Mouse (Mus musculus) spleen, adult 2 months (tissue): Measurements from ENCODE around the gene Vdac1. TPM values are rescaled to one million over a fixed set of nuclear protein-coding genes. Genes with fewer than 3 reads are reported as not detected.
"Not testable (repeated sequence)": the region's sequence is repeated elsewhere in the genome, so short reads cannot be mapped to it uniquely, and the experiment has no call there.

Experiments used
- DNase-seq, 2 experiments: peaks; one replicate each; pipeline versions ENCODE4 v3.0.0 to v3.0.0-alpha.2; 2012 to 2021; ENCODE audit warnings: low spot score in 2 of 2, low read depth in 1 of 2
- H3K27ac ChIP-seq: fragments of 200-500 bp; 2 replicates; pipeline ENCODE4 v1.5.1; 2012; ENCODE audit warnings: low read length, inconsistent platforms; ENCODE audit not compliant: insufficient read depth
- H3K27me3 ChIP-seq: fragments of 200-500 bp; 2 replicates; pipeline ENCODE4 v1.6.1; 2012; ENCODE audit warnings: mild to moderate bottlenecking, moderate library complexity, low read length, inconsistent platforms; ENCODE audit not compliant: control insufficient read depth, insufficient read depth
- H3K36me3 ChIP-seq: fragments of 200-500 bp; 2 replicates; pipeline ENCODE4 v1.6.1; 2012; ENCODE audit warnings: mild to moderate bottlenecking, low read length, inconsistent platforms; ENCODE audit not compliant: control insufficient read depth, insufficient read depth
- H3K4me1 ChIP-seq: fragments of 200-500 bp; 2 replicates; pipeline ENCODE4 v1.6.1; 2011; ENCODE audit warnings: inconsistent platforms; ENCODE audit not compliant: control insufficient read depth, insufficient read depth, insufficient read length
- H3K4me3 ChIP-seq: fragments of 200-500 bp; 2 replicates; pipeline ENCODE4 v1.5.1; 2011; ENCODE audit warnings: mild to moderate bottlenecking, inconsistent platforms; ENCODE audit not compliant: insufficient read depth, insufficient read length; ENCODE audit errors: extremely low read depth
- CTCF ChIP-seq: fragments of 200-500 bp; IDR thresholded peaks from 2 replicates; pipeline ENCODE4 v1.5.1; 2011; ENCODE audit warnings: mild to moderate bottlenecking, inconsistent platforms; ENCODE audit not compliant: insufficient read depth, insufficient read length, insufficient replicate concordance; ENCODE audit errors: extremely low read depth
- POLR2A ChIP-seq: fragments of 200-500 bp; IDR thresholded peaks from 2 replicates; pipeline ENCODE4 v1.6.1; 2011; ENCODE audit warnings: low read depth, low read length, inconsistent platforms
- WGBS: fragments of 180-500 bp; shearing (Covaris S2); methylation state at CpG from one replicate; pipeline ENCODE4 v1.1.7; 2018; 5-methylcytosine and 5-hydroxymethylcytosine counted together
- polyA plus RNA-seq: library from polyadenylated mRNA; depleted of rRNA; stranded (reverse); fragments of >200 nt; gene quantifications from 2 replicates; pipeline ENCODE4 v1.2.3, GENCODE M21; 2012

Vdac1 gene
- polyA plus RNA-seq, 1 experiment, result 17.2 TPM

- Histone ChIP-seq H3K27me3 (no peaks in the 10 kb centered on the region), H3K4me3 (no peak overlapping the region), H3K4me1 (no peaks in the 10 kb centered on the region), H3K27ac (no peak overlapping the region), H3K36me3 (peaks cover 16% of the 10 kb centered on the region)
- 94% methylated on average over 14 of the region's 14 CpGs for WGBS
- no peak for DNase-seq
- TF ChIP-seq POLR2A (no peak), CTCF (no peak)
Measured at GRCm38 (mm10) chr11:52383741-52384140, 23.1 kb downstream of the Vdac1 start.

GRCm38 (mm10) chr11:52384667-52385066 is 24.0 kb downstream of the Vdac1 start:
- Histone ChIP-seq H3K4me1 (no peaks in the 10 kb centered on the region), H3K36me3 (peaks cover 16% of the 10 kb centered on the region), H3K4me3 (no peak overlapping the region), H3K27ac (no peak overlapping the region), H3K27me3 (no peaks in the 10 kb centered on the region)
- WGBS, result 47% methylated on average over 3 of the region's 3 CpGs
- TF ChIP-seq CTCF (no peak), POLR2A (no peak)
- no peak for DNase-seq

GRCm38 (mm10) chr11:52386892-52387291 is 26.2 kb downstream of the Vdac1 start:
- no peaks in the 10 kb centered on the region for H3K4me1 ChIP-seq
- H3K4me3 ChIP-seq, result no peak overlapping the region
- H3K27me3 ChIP-seq, result no peaks in the 10 kb centered on the region
- TF ChIP-seq CTCF, result no peak
- TF ChIP-seq POLR2A, result no peak
- DNase-seq, result no peak
- H3K36me3 ChIP-seq, result peaks cover 16% of the 10 kb centered on the region
- WGBS, result 97% methylated on average over 3 of the region's 3 CpGs
- no peak overlapping the region for H3K27ac ChIP-seq

GRCm38 (mm10) chr11:52388150-52388549 is 27.5 kb downstream of the Vdac1 start:
- 94% methylated on average over 12 of the region's 12 CpGs for WGBS
- H3K36me3 ChIP-seq, result peaks cover 16% of the 10 kb centered on the region
- DNase-seq, result no peak

GRCm38 (mm10) chr11:52388979-52389378 is 28.3 kb downstream of the Vdac1 start:
- 84% methylated on average over 5 of the region's 5 CpGs for WGBS
- peaks cover 16% of the 10 kb centered on the region for H3K36me3 ChIP-seq
- H3K4me3 ChIP-seq, H3K27me3 ChIP-seq, H3K4me1 ChIP-seq, H3K27ac ChIP-seq, DNase-seq: not testable (repeated sequence)

More at GRCm38 (mm10) chr11:52388150-52388549, 27.5 kb downstream of the Vdac1 start:
- no peaks in the 10 kb centered on the region for H3K27me3 ChIP-seq
- TF ChIP-seq POLR2A (no peak), CTCF (no peak)
- H3K4me3 ChIP-seq, result no peak overlapping the region
- H3K4me1 ChIP-seq, result no peaks in the 10 kb centered on the region
- H3K27ac ChIP-seq, result no peak overlapping the region

- H3K36me3 ChIP-seq, result peaks cover 14% of the 10 kb centered on the region
- WGBS, result 91% methylated on average over 7 of the region's 7 CpGs
Measured at GRCm38 (mm10) chr11:52389933-52390332, 29.3 kb downstream of the Vdac1 start.

GRCm38 (mm10) chr11:52394494-52394893 is 33.8 kb downstream of the Vdac1 start:
- no peak overlapping the region for H3K27ac ChIP-seq
- no peak for TF ChIP-seq POLR2A
- TF ChIP-seq CTCF, result no peak
- no peaks in the 10 kb centered on the region for H3K36me3 ChIP-seq
- H3K4me3 ChIP-seq, result no peak overlapping the region
- 86% methylated on average over 4 of the region's 4 CpGs for WGBS
- no peaks in the 10 kb centered on the region for H3K27me3 ChIP-seq
- H3K4me1 ChIP-seq, result peaks cover 3% of the 10 kb centered on the region; the same call in 1 of the 2 replicates
- no peak for DNase-seq

More at GRCm38 (mm10) chr11:52389933-52390332, 29.3 kb downstream of the Vdac1 start:
- H3K27ac ChIP-seq, result no peak overlapping the region
- H3K27me3 ChIP-seq, result no peaks in the 10 kb centered on the region
- no peak for DNase-seq
- H3K4me1 ChIP-seq, result no peaks in the 10 kb centered on the region
- no peak for TF ChIP-seq CTCF
- no peak for TF ChIP-seq POLR2A
- H3K4me3 ChIP-seq, result no peak overlapping the region
